ENCODE assay signal across 18 mouse cellular contexts in genomic region chr13:11920495-11920894, GRCm38 (mm10).
DNase-seq lines count a peak whose midpoint lies in the region; ATAC-seq and TF ChIP-seq lines count a peak whose summit lies in the region.
"Had no signal": no experiment of that assay in that cellular context is flagged by ENCODE, and none has a peak within 500 bp of the region (broad histone marks: within the 10 kb centered on the region; RNA-seq: fewer than 3 reads in every experiment).

No protein-coding gene starts in this region.

- no peak for TF ChIP-seq CTCF in hindbrain, postnatal 0 days (IDR thresholded peaks at IDR 0.05; ENCODE audit: low read depth)
- TF ChIP-seq CTCF in cerebellum, adult 2 months (IDR thresholded peaks at IDR 0.05; ENCODE audit: borderline replicate concordance, insufficient read depth, low read depth, low read length), result no peak

- H3K27ac ChIP-seq in hindbrain, postnatal 0 days, result no peak overlapping the region
- no peak overlapping the region for H3K27ac ChIP-seq in hindbrain, embryonic 13.5 days
- H3K27ac ChIP-seq in cerebellum, adult 2 months (ENCODE audit: insufficient read depth, low read length), result no peak overlapping the region
- H3K27ac ChIP-seq: embryonic facial prominence, embryonic 12.5 days; heart, embryonic 15.5 days; limb, embryonic 13.5 days; liver, embryonic 14.5 days; neural tube, embryonic 12.5 days had no signal

- no peak overlapping the region for H3K4me3 ChIP-seq in hindbrain, postnatal 0 days (ENCODE audit: low read length)
- no peak overlapping the region for H3K4me3 ChIP-seq in hindbrain, embryonic 13.5 days
- peak overlapping the region; percentile 33 for H3K4me3 ChIP-seq in megakaryocyte, embryonic 14.5 days (replicated peaks)
- no peak overlapping the region for H3K4me3 ChIP-seq in cerebellum, adult 2 months (replicated peaks; ENCODE audit: insufficient read depth, low read depth, low read length)
- H3K4me3 ChIP-seq: embryonic facial prominence, embryonic 12.5 days; heart, embryonic 15.5 days; limb, embryonic 13.5 days; neural tube, embryonic 12.5 days had no signal

- peak; percentile 46 for DNase-seq in hindbrain, postnatal 0 days (ENCODE audit: low spot score)
- peak; percentile 43 to 53 for DNase-seq in cerebellum, adult 2 months
- DNase-seq in cerebellum, postnatal 36 days, result peak; percentile 25 to 41
- DNase-seq in c-Kit-positive CD71-positive TER-119-positive erythroid progenitor cells, embryonic 14.5 days (ENCODE audit: low spot score), result no peak
- DNase-seq in thymus, postnatal 14 days, result no peak
- DNase-seq: adrenal gland, postnatal 25 days had no signal

- TF ChIP-seq POLR2A in cerebellum, adult 2 months (IDR thresholded peaks at IDR 0.05; ENCODE audit: borderline replicate concordance, insufficient read depth, low read length), result no peak

- H3K4me2 ChIP-seq in hindbrain, postnatal 0 days (ENCODE audit: low read depth, low read length), result no peak overlapping the region
- no peak overlapping the region for H3K4me2 ChIP-seq in hindbrain, embryonic 13.5 days
- H3K4me2 ChIP-seq: embryonic facial prominence, embryonic 12.5 days; heart, embryonic 15.5 days; limb, embryonic 13.5 days; neural tube, embryonic 12.5 days had no signal

- no peaks in the 10 kb centered on the region for H3K9me3 ChIP-seq in hindbrain, postnatal 0 days (ENCODE audit: low read length)
- no peaks in the 10 kb centered on the region for H3K9me3 ChIP-seq in hindbrain, embryonic 13.5 days
- no peaks in the 10 kb centered on the region for H3K9me3 ChIP-seq in megakaryocyte, embryonic 14.5 days
- H3K9me3 ChIP-seq: embryonic facial prominence, embryonic 12.5 days; heart, embryonic 15.5 days; limb, embryonic 13.5 days; neural tube, embryonic 12.5 days had no signal

- 48% methylated on average over 1 of the region's 1 CpGs for WGBS in hindbrain, postnatal 0 days
- WGBS in hindbrain, embryonic 13.5 days, result 74% methylated on average over 1 of the region's 1 CpGs
- 6% methylated on average over 1 of the region's 1 CpGs for WGBS in cerebellum, adult 2 months

- H3K4me1 ChIP-seq in hindbrain, postnatal 0 days (ENCODE audit: insufficient read depth, low read length), result no peaks in the 10 kb centered on the region
- no peaks in the 10 kb centered on the region for H3K4me1 ChIP-seq in hindbrain, embryonic 13.5 days (replicated peaks)
- H3K4me1 ChIP-seq in megakaryocyte, embryonic 14.5 days, result no peaks in the 10 kb centered on the region
- H3K4me1 ChIP-seq in cerebellum, adult 2 months (ENCODE audit: control insufficient read depth, insufficient read depth, low read length), result peaks cover 16% of the 10 kb centered on the region
- H3K4me1 ChIP-seq: embryonic facial prominence, embryonic 12.5 days; limb, embryonic 13.5 days; neural tube, embryonic 12.5 days had no signal

- H3K36me3 ChIP-seq in hindbrain, postnatal 0 days (ENCODE audit: insufficient read depth, low read length), result no peaks in the 10 kb centered on the region
- no peaks in the 10 kb centered on the region for H3K36me3 ChIP-seq in hindbrain, embryonic 13.5 days
- H3K36me3 ChIP-seq in megakaryocyte, embryonic 14.5 days (replicated peaks; ENCODE audit: low read length), result no peaks in the 10 kb centered on the region
- H3K36me3 ChIP-seq: embryonic facial prominence, embryonic 12.5 days; heart, embryonic 15.5 days; limb, embryonic 13.5 days; neural tube, embryonic 12.5 days had no signal

- H3K27me3 ChIP-seq in hindbrain, postnatal 0 days (ENCODE audit: insufficient read depth, low read length), result no peaks in the 10 kb centered on the region
- no peaks in the 10 kb centered on the region for H3K27me3 ChIP-seq in hindbrain, embryonic 13.5 days
- no peaks in the 10 kb centered on the region for H3K27me3 ChIP-seq in megakaryocyte, embryonic 14.5 days (replicated peaks)
- no peaks in the 10 kb centered on the region for H3K27me3 ChIP-seq in cerebellum, adult 2 months (ENCODE audit: control insufficient read depth, insufficient read depth, low read length)
- H3K27me3 ChIP-seq: embryonic facial prominence, embryonic 12.5 days; heart, embryonic 15.5 days; limb, embryonic 13.5 days; neural tube, embryonic 12.5 days; Patski had no signal

- no peak overlapping the region for H3K9ac ChIP-seq in hindbrain, postnatal 0 days (replicated peaks; ENCODE audit: low read length)
- no peak overlapping the region for H3K9ac ChIP-seq in hindbrain, embryonic 13.5 days
- H3K9ac ChIP-seq: embryonic facial prominence, embryonic 12.5 days; heart, embryonic 15.5 days; limb, embryonic 13.5 days; liver, embryonic 14.5 days; neural tube, embryonic 12.5 days had no signal

- ATAC-seq in hindbrain, postnatal 0 days, result peak; percentile 65
- ATAC-seq in hindbrain, embryonic 13.5 days (ENCODE audit: low FRiP score), result no peak
- no peak for ATAC-seq in megakaryocyte, adult 5-6 weeks (ENCODE audit: poor library complexity, severe bottlenecking)
- ATAC-seq: activated CD4-positive, CD25-positive, alpha-beta regulatory T cell, adult 4 months; forebrain, embryonic 16.5 days; intestine, embryonic 16.5 days; Patski had no signal

Comparison
In these comparisons a context has a peak if more than half of its experiments do, and no peak if none do; other contexts are left out.
1. DNase-seq: peak in hindbrain, postnatal 0 days (single experiment), cerebellum, adult 2 months (2 of 2) and cerebellum, postnatal 36 days (2 of 2); none in c-Kit-positive CD71-positive TER-119-positive erythroid progenitor cells, embryonic 14.5 days (single experiment) and thymus, postnatal 14 days (single experiment).